Mouse (Mus musculus) large intestine, adult 2 months (tissue): ENCODE measurements at regions not wholly inside any gene's neighbourhood (a gene's known extent, or its start where the extent isn't known, plus 50 kb on each side); places are given as distances from the start of the nearest gene placed in this dataset.

ENCODE experiments used
- DNase-seq: peaks from one replicate; pipeline ENCODE4 v3.0.0-alpha.2; 2012; ENCODE audit warnings: low read depth, low spot score
- WGBS: fragments of 180-500 bp; shearing (Covaris S2); methylation state at CpG from one replicate; pipeline ENCODE4 v1.1.7; 2018; 5-methylcytosine and 5-hydroxymethylcytosine counted together

DNA sequence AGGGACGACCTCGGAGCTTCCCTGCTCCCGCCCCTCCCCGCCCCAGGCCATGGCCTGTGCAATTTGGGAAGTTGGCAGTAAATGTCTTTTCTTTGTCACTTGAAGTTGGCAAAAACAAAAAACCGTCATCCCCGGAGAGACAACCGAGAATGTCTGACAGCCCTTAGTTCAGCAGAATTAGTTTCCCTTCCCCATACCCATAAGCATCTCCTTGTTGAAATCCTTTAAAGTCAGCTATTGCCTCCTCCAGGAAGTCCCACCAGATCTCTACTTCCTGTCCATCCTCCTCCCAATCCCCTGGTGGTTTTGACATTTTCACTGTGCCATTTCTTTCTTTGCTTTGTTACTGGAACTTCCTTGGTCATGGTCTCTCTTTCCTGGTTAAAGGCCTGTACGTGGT lies 54.8 kb downstream of the Foxb1 start:
- 32% methylated on average over 8 of the region's 8 CpGs for WGBS
- DNase-seq, result no peak

DNA sequence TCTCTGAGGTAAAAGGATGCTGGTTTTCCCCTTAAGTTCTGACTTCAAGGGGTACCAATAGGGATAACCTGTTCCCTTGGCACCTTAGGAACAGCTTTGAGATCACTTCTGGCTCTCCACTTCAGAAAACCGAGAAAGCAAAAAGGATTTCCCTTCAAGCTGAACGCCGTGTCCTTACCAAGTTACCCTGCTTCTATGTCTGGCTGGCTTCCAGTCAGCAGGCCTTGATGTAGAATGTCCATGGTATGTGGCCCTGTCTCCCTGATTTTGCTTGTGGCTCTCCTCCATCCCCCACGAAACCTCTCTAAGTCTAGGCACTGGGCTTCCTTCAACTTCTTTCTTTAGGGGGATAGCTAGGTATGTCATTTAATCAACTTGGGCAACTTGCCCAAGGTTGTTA lies 55.7 kb downstream of the Foxb1 start:
- no peak for DNase-seq
- WGBS, result 37% methylated on average over 4 of the region's 4 CpGs

DNA sequence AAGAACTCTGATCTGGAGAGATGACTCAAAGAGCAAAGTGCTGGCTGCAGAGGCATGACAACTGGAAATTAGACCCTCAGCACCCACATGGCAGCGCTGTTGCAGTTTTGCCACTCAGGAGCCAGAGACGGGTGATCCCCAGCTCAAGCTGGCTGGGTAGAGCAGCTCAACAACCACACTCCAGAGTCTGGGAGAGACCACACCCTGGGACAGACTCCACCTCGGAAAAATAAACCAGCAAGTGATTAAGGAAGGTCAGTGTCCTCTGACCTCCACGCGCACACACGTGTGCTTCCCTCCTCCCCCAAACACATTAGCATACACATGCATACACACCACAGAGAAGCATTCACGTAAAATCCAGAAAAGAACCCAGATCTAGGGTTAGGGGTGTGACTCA lies 57.0 kb downstream of the Foxb1 start:
- no peak for DNase-seq
- WGBS, result 29% methylated on average over 7 of the region's 7 CpGs

DNA sequence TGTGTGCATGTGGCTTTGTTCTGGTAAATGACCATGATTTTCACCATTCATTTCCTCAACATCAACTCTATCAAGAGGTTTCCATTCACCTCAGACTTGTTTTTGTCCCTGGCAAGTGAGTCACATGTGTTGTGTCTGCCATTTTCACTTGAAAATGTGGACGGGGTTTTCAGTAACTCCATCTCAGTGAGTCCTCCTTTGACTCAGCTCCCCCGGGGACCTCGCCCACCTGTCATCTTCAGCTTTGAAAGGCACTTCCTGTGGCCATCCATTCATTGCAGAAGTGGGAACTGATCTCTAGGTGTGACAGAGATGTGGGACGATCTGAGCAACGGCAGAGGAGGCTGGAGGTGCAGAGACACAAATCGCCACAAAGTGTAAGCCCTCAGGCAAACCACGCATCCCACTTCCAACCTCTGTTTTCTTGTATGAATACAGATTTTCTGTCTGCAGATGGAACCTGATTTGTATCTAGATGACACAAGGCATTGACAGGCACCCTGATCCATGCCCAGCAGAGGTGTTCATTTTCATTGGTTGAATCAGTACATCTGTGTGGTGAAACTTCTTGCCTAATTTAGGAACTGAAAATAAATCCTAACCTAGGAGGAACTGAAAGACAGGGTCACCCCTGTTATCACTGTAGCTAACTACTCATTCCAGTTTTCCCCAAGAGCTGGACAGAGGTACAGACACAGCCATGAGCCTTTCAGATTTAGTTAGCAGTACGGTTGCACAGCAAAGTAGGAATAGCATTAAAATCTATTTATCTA lies 58.4 kb downstream of the Foxb1 start:
- DNase-seq, result no peak
- WGBS, result 88% methylated on average over 8 of the region's 8 CpGs

DNA sequence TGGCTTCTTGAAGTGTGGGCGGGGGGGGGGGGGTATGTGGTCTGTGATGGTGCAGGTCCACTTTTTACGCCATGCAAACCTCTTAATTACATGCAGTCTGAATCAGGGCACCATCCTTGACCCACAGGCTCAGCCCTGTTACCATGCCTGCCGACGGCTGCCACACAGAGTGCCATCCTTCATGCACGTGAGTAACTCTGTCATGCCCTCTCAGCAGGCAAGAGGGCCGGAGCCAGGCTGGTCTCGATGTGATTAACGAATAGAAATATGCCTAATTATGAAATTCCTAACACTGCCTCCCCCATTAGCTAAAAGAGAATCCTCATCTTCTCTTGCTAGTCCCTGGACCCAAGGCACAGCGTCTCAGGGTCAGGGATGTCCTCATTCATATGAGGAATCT lies 60.0 kb downstream of the Foxb1 start:
- 88% methylated on average over 9 of the region's 9 CpGs for WGBS
- no peak for DNase-seq

DNA sequence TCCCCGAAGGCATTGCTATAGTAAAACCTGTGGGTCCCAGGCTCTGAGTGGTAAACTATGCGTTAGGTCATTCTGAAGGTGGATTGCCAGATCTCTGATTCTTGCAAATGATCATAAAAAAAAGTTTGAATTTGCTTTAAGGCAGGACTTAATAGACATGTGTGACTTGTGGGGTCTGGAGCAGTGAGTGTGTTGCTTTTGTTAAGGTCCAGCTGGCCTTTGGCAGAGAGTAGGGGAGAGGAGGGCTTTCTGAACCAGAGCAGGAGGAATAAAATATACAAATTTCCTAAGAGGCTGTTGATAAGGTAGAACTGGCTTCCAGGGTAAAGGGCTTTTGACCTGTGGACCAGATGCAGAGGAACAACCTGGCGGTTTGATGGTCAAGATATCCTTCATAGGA lies 69.0 kb downstream of the Foxb1 start:
- DNase-seq, result no peak
- WGBS, result 76% methylated on average over 3 of the region's 3 CpGs

DNA sequence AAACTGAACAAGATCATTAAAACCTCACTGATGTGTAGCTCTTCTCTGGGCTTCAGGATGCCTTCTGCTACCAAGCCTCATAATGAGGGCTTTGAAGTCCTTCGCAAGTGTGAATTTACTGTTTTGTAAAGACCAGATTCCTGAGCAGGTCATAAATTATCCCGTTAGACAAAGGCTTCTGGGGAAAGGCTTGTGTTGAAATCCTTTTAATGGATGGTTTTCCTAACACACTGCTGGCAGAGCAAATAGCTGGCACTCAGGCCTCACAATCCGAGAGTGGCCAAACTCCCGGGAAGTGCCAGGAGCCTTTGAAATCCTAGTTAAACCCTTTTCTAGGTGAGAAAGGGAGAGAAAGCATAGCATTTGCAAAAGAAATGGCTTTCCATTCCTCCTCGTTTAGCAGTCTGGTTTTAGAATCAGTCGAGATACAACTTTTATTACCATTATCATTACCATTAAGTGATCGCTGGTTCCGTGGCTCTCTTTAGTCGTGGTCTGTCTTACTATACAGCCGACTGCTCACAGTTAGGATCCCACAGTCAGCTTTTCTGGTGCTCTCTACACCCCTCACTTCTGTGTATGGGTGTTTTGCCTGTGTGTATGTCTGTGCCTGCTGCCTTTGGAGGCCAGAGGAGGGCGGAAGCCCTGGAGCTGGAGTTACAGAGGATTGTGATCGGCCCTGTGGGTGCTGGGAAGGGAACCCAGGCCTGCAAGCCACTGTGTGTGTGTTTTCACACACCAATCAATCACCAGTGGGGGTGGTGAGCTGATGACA lies 73.2 kb downstream of the Foxb1 start:
- WGBS, result 53% methylated on average over 12 of the region's 12 CpGs

DNA sequence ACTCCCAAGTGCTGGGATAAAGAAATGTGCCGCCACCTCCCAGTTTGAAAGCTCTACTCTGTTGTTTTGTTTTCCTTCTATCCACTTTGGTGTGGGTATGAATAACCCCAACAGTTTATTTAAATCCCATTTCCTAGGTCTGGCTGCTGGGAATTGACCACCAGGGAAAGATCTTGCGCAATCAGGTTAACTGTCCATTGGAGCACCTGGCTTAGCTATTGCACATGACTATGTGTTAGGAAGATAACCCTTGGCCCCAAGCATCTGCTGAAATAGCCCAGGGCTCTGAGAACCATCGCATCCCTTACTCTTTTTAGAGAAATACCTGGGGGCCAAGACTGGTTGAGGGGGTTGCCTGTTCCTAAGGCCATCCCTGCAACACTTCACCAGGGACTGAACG lies 74.0 kb downstream of the Foxb1 start:
- DNase-seq, result no peak
- 80% methylated on average over 4 of the region's 4 CpGs for WGBS

More for the DNA sequence above, 73.2 kb downstream of the Foxb1 start:
- no peak for DNase-seq

DNA sequence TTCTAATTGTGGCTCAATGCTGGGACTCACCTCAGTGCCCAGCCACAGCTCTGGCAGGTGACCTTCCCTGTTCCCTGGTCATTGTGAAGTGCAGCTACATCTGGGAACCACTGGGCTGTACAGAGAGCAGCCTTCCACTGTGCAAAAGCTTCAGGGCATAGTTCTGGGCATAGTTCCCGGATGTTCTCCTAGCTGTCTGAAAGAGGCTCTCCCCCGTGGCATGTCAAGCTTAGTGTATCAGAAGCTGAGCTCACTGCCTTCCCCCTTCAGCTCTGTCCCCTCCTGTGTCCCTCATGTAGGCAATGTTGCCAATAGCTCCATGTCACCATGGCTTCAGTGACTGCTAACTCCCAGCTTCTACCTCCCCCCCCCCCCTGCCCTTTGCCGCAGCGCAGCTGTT lies 75.1 kb downstream of the Foxb1 start:
- no peak for DNase-seq
- WGBS, result 68% methylated on average over 4 of the region's 4 CpGs

DNA sequence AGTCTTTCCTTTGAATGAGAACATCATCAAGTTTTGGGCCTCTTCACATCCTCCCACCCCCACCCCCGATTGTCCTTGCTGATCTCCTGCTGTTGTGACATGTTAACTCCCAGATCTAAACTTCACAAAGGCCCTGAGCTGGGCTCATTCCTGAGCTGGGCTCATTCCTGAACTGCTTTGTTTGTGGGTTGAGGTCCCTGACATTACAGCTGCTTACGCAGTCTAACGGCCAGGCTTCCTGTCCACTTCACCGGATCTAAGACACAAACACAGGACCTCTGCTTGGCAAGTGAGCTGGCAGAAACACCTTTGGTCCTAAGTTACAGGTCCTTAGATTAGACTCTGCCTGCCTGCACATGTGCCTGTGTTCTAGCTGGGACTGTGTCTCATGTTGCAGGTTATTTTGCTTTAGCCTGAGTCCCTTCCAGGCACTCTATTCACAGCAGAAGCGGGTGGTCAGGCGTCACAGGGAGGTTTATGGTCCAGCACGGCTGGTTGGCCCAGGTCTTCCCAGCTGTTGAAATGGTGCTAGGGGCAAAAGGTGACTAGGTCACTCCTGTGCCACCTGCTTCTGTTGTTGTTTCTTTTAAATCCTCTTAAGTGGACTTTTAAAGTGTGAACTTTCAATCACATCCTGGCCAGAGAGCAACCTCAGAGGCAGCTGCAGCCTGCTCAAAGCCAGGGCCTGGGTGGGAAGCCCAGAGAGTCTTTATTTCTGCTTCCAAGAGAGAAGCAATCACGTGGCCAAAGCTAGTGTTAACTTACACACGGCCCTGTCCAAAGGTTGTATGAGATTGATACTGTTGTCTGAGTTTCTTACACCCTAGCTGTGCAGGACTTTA lies 79.1 kb downstream of the Foxb1 start:
- 32% methylated on average over 9 of the region's 9 CpGs for WGBS
- no peak for DNase-seq

DNA sequence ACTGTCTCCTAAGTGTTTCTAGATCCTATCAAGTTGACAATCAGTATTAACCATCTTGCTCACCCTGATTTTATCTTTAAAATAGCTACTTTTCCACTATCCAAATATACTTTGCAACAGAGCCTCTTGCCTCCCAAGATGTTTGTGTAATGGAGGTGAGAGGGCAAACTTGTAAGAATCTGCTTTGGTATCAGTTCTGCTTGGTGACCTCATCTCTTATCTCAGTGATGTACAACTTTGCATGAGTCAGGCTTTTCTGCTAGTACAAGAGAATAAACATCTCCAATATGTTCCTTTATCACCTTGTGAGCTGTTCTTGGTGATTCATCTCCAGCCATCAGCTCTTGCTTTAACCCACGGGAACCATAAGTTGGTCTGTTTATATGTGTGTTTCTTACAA lies 82.1 kb downstream of the Foxb1 start:
- 52% methylated on average over 1 of the region's 1 CpGs for WGBS
- no peak for DNase-seq

DNA sequence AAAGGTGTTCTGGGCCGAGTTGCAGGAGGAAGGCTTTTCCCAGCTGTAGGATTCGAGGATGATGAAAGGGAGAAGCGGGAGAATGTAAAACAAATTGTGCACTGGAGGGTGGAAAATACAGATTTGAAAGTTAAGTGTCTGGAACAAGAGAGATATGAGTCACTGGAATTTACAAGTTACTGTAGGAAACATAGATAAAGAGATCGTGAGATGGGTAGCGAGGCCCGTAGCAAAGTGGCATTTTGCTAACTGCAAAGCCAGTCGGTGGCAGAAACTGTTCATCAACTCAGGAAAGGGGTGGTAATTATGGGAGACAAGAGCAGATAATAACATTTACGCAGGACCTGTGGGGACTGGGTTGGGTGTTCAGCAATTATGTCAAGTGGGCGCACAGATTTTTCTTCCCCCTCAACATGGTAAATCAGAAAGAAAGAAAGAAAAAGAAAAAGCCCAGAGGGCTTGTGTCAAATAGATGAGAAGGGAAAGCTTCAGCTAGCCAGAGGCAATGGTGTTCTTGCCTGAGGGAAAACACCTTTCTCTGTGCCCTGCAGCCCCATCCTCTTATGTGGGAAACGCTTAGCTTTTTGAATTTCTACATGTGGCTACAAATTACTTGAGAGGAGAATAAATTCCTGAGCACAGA lies 87.2 kb downstream of the Foxb1 start:
- no peak for DNase-seq
- WGBS, result 71% methylated on average over 10 of the region's 10 CpGs

DNA sequence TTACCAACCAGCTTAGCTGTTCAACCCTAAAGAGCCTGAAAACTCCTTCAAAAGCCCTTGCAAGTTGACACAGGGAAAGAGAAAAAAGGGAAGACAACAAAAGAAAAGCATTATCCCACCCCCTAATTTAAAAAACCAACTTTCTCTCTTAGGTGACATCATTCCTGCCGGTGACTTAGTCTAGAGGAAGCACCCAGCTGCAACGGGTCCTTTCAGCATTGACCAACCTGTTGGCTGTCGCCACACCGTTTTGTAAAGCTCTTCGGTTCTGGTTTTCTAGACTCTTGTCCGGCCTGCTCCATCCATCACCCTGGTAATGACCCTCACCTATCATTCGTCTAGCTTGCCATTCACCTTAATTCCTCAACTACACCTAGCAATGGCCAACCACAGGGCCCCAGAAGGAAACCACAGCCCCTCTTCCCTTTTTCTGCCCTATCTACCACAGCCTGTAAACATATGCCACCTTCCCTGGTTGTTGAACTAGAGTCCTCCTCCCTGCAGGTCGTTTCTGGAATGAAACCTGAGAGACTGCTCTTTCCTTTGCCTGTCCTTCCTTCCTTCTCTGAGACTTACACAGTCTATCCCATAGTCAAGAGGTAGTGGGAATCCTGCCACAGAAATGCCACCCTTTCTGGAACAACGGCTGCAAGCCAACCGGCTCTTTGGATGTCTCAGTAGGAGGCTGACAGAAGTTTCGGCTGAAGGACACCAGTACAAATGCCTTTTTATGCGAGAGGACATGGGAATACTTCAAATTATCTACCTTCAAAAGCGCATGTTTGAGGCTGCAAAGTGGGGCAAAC lies 87.9 kb downstream of the Foxb1 start:
- DNase-seq, result no peak
- 71% methylated on average over 13 of the region's 13 CpGs for WGBS

DNA sequence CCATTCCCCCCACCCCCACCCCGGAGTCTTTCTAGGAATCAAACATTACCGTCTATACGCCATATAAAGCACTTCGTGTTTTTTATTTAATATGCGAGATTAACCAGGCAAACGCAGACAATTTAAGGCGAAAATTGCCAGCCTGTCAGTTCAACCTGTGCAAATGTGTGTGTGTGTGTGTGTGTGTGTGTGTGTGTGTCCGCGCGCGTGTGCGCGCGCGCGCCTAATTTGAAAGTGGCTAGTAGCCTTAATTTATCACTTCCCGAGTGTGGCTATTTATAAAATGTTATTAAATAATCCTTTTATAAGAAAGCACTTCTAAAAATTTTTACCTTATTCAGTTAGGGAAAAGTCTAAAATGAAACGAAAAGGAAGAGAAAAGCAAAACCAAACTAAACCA lies 89.5 kb downstream of the Foxb1 start:
- WGBS, result 4% methylated on average over 18 of the region's 18 CpGs
- DNase-seq, result no peak

DNA sequence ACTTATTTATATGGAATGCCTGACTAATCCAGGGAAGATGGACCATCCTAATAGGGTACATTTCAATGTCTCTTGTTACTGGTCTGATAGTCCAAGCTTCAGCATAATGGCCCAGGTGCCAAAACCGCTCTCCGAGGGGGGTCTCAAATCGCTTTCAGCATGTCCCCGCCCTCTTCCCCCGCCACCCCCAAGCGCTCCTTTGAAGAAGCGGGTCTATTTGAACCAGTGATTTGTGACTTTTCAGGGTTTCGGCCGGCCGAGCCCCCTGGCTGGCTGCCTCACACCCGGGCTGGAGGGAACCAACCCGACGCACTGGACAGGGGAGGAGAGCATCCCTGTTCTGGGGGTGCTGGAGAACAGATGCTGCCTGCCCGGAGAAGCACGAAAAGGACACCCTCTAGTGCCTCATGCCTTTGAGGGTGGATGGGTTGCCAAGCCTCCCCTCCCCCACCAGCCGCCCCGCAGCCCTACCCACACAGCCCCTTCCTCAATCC lies 90.1 kb downstream of the Foxb1 start:
- no peak for DNase-seq
- WGBS, result 2% methylated on average over 17 of the region's 17 CpGs

DNA sequence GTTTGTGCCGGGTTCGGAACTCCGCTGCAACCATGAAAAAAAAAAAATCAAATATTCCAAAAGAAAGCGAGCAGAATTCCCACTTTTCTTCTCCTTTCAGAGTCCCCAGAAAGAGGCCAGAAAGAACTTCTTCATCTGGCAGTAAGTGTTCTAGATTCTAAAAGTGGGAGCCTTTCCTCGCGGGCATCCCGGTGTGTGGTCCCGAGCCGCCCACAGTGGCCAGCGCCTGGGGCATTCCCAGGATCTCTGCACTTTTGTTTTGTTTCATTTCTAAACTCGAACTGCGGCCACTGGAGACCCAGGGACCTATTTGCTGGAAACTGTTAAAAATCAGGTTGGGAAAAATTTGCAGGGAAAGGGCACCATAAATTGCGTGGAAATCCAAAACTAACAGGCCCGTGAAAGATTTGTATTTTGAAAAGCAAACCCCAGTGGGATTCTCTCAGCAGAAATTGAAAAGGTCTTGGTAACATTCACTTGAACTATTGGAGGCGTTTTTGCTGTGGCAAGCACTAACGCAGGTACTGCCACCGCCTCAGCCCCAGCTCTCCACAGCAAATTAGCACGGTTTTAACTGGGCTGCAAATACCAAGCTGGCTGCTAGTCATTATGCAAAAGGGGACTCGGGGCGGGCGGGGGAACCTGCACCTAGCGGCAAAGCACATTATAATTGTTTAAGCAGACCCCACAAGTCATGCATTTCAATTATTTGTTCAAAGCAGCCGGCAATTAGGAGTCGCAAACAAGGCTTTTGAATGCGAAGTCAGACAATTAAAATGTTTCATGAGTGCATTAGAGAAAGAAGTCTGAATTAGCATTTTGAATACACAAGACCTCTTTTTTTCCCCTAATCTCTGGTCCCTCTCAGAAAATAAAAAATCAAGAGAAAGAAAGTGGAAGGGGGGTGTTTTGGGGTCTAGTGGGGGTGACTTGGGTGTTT lies 90.9 kb downstream of the Foxb1 start:
- no peak for DNase-seq
- WGBS, result 9% methylated on average over 25 of the region's 25 CpGs

DNA sequence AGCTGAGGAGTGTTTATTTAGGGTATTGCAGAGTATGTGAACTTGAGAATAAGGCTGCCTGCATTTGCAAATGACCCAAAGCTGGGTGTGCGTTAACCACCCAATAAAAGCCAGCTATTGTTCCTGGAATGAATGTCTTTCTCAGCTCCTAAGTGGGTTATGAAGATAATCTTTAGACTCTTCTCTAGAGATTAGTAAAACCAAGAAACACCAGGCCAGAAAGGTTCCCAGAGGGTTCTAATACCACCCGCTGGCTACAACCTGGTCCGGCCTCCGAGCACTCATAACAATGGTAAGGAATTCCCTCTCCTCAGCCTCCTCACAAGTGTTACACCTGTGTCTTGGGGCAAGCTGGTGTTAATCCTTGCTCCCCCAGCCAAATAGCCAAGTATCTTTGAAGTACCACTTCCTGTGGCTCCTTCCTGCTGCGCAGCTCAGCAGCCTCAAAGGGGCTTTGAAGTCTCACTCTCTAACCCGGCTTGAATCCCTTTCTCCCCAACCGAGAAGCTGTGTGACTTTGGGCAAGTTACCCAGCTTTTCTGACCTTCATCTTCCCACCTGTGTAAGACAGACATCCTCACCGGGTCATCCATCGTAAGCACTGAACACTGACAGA lies 92.2 kb downstream of the Foxb1 start:
- 30% methylated on average over 9 of the region's 9 CpGs for WGBS
- no peak for DNase-seq
